Mouse (Mus musculus): ENCODE measurements around the gene Itga9. TPM values are rescaled to one million over a fixed set of nuclear protein-coding genes. Genes with fewer than 3 reads are reported as not detected.

Itga9 gene
- polyA plus RNA-seq, 1 experiment from 2014 or later: 8.3 TPM

- H3K4me2 ChIP-seq: no peak overlapping the region
- ATAC-seq (replicated peaks; ENCODE audit: insufficient number of reproducible peaks, low FRiP score, low TSS enrichment): no peak
- H3K4me1 ChIP-seq (ENCODE audit: control insufficient read depth, insufficient read depth, low read length): no peaks in the 10 kb centered on the region
- no peaks in the 10 kb centered on the region for H3K36me3 ChIP-seq (ENCODE audit: control insufficient read depth, insufficient read depth, low read length)
- no peaks in the 10 kb centered on the region for H3K9me3 ChIP-seq (replicated peaks; ENCODE audit: control insufficient read depth, low read length)
- 78% methylated on average over 3 of the region's 3 CpGs for WGBS (ENCODE audit: insufficient replicate concordance)
- no peak overlapping the region for H3K4me3 ChIP-seq (ENCODE audit: low read depth, low read length)
- H3K9ac ChIP-seq (ENCODE audit: low read depth, low read length): no peak overlapping the region
- H3K27me3 ChIP-seq (ENCODE audit: control insufficient read depth, insufficient read depth, low read length): peaks cover 22% of the 10 kb centered on the region
- no peak overlapping the region for H3K27ac ChIP-seq (ENCODE audit: low read depth, low read length)
These were observed 240.3 kb downstream of the Itga9 start for GRCm38 (mm10) chr9:118846766-118847165.

DNA sequence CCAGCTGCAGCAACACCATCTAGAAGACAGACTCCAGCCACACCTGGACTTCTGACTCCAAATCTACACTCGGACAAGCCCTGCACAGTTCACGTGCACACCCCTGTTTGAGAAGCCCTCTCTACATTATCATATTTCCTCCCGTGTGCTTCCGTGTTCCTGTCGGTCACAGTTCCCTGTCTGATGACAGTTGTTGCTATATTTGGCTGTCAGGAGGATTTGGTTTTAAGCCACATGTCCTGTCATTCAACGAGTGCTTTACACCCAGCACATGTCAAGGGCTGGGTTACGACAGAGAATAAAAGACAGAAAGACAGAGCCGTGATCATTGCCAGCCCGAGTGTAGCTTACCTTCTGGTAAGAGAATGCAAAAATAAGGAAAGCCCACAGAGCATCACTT, 250.2 kb downstream of the Itga9 start:
- Histone ChIP-seq H3K9ac (ENCODE audit: low read depth, low read length) (no peak overlapping the region), H3K27ac (ENCODE audit: low read depth, low read length) (peak overlapping the region; percentile 13; the same call in 1 of the 2 replicates), H3K9me3 (replicated peaks; ENCODE audit: control insufficient read depth, low read length) (no peaks in the 10 kb centered on the region), H3K36me3 (ENCODE audit: control insufficient read depth, insufficient read depth, low read length) (0 out of 2 replicates have a peak, but pooled peaks cover 2% of the 10 kb centered on the region), H3K4me3 (ENCODE audit: low read depth, low read length) (no peak overlapping the region), H3K4me2 (no peak overlapping the region; the same call in 1 of the 2 replicates), H3K27me3 (ENCODE audit: control insufficient read depth, insufficient read depth, low read length) (0 out of 2 replicates have a peak, but pooled peaks cover 3% of the 10 kb centered on the region), H3K4me1 (ENCODE audit: control insufficient read depth, insufficient read depth, low read length) (peaks cover 16% of the 10 kb centered on the region)
- 41% methylated on average over 9 of the region's 9 CpGs for WGBS (ENCODE audit: insufficient replicate concordance)
- ATAC-seq (replicated peaks; ENCODE audit: insufficient number of reproducible peaks, low FRiP score, low TSS enrichment): no peak; the same call in 1 of the 2 replicates

DNA sequence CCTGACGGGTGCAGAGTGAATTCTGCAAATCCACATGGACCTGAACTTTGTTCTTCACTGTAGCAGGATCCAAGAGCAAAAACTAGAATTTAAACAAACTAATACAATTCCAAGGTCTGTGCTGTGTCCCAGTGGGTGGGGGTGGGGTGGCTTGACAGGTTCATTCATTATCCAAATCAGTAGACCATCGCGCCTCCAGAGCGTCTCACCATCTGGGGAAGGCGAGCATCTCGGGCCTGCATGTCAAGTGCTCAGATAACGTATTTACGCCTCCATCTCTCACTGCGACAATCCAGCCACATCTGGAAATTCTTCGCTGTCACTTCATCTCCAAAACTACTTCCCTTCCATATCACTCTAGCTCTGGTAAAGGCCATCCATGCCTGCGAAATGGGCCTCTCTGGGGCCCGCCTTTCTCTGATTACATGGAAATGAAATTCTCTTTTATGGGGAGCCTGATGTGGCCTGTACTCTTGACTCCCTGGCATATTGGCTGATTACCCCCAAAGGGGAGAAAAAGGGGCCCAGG, 254.2 kb downstream of the Itga9 start:
- WGBS (ENCODE audit: insufficient replicate concordance): 27% methylated on average over 12 of the region's 12 CpGs
- 0 out of 2 replicates have a peak, but pooled peaks cover 3% of the 10 kb centered on the region for H3K27me3 ChIP-seq (ENCODE audit: control insufficient read depth, insufficient read depth, low read length)
- H3K36me3 ChIP-seq (ENCODE audit: control insufficient read depth, insufficient read depth, low read length): 0 out of 2 replicates have a peak, but pooled peaks cover 2% of the 10 kb centered on the region
- no peak overlapping the region for H3K27ac ChIP-seq (ENCODE audit: low read depth, low read length)
- peaks cover 34% of the 10 kb centered on the region for H3K4me1 ChIP-seq (ENCODE audit: control insufficient read depth, insufficient read depth, low read length)
- no peak overlapping the region; the same call in 1 of the 2 replicates for H3K9ac ChIP-seq (ENCODE audit: low read depth, low read length)
- no peak for ATAC-seq (replicated peaks; ENCODE audit: insufficient number of reproducible peaks, low FRiP score, low TSS enrichment)
- H3K4me3 ChIP-seq (ENCODE audit: low read depth, low read length): no peak overlapping the region
- H3K9me3 ChIP-seq (replicated peaks; ENCODE audit: control insufficient read depth, low read length): no peaks in the 10 kb centered on the region
- H3K4me2 ChIP-seq: no peak overlapping the region

- Histone ChIP-seq H3K27ac (ENCODE audit: low read depth, low read length) (no peak overlapping the region), H3K4me1 (ENCODE audit: control insufficient read depth, insufficient read depth, low read length) (peaks cover 37% of the 10 kb centered on the region), H3K4me2 (no peak overlapping the region), H3K9ac (ENCODE audit: low read depth, low read length) (no peak overlapping the region), H3K36me3 (ENCODE audit: control insufficient read depth, insufficient read depth, low read length) (0 out of 2 replicates have a peak, but pooled peaks cover 2% of the 10 kb centered on the region), H3K9me3 (replicated peaks; ENCODE audit: control insufficient read depth, low read length) (no peaks in the 10 kb centered on the region), H3K27me3 (ENCODE audit: control insufficient read depth, insufficient read depth, low read length) (0 out of 2 replicates have a peak, but pooled peaks cover 3% of the 10 kb centered on the region), H3K4me3 (ENCODE audit: low read depth, low read length) (no peak overlapping the region)
- WGBS (ENCODE audit: insufficient replicate concordance): 69% methylated on average over 12 of the region's 12 CpGs
- no peak for ATAC-seq (replicated peaks; ENCODE audit: insufficient number of reproducible peaks, low FRiP score, low TSS enrichment)
These were observed 255.7 kb downstream of the Itga9 start for GRCm38 (mm10) chr9:118862214-118862613.

DNA sequence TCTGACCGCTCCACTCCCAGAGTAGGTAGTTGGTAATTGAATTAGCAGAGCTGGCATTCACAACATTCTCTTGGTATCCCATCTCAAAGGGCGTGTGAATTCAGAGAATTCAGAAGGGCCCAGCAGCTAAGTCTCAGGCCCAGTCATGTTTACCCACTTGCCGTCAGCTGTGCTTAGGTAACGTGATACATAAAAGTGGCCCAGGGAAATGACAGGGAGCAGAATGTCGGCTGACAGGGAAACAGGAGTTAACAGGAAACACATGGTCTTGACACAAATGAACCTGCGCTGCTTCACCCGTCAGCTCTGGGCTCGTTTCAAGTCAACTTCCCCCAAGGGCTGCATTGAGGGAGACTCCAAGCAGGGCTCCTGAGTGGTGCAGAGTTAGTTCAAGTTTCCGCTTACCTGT, 256.4 kb downstream of the Itga9 start:
- WGBS (ENCODE audit: insufficient replicate concordance): 28% methylated on average over 9 of the region's 9 CpGs
- H3K4me2 ChIP-seq: no peak overlapping the region

GRCm38 (mm10) chr9:118863528-118863927, 257.0 kb downstream of the Itga9 start:
- no peak overlapping the region for H3K9ac ChIP-seq (ENCODE audit: low read depth, low read length)
- H3K9me3 ChIP-seq (replicated peaks; ENCODE audit: control insufficient read depth, low read length): no peaks in the 10 kb centered on the region
- no peak for ATAC-seq (replicated peaks; ENCODE audit: insufficient number of reproducible peaks, low FRiP score, low TSS enrichment)
- H3K4me2 ChIP-seq: no peak overlapping the region
- H3K4me1 ChIP-seq (ENCODE audit: control insufficient read depth, insufficient read depth, low read length): peaks cover 37% of the 10 kb centered on the region
- H3K27me3 ChIP-seq (ENCODE audit: control insufficient read depth, insufficient read depth, low read length): 0 out of 2 replicates have a peak, but pooled peaks cover 6% of the 10 kb centered on the region
- H3K4me3 ChIP-seq (ENCODE audit: low read depth, low read length): no peak overlapping the region
- no peaks in the 10 kb centered on the region for H3K36me3 ChIP-seq (ENCODE audit: control insufficient read depth, insufficient read depth, low read length)
- no peak overlapping the region for H3K27ac ChIP-seq (ENCODE audit: low read depth, low read length)
- 90% methylated on average over 8 of the region's 8 CpGs for WGBS (ENCODE audit: insufficient replicate concordance)

More for the DNA sequence above, 256.4 kb downstream of the Itga9 start:
- Histone ChIP-seq H3K27me3 (ENCODE audit: control insufficient read depth, insufficient read depth, low read length) (0 out of 2 replicates have a peak, but pooled peaks cover 3% of the 10 kb centered on the region), H3K4me1 (ENCODE audit: control insufficient read depth, insufficient read depth, low read length) (peaks cover 37% of the 10 kb centered on the region), H3K9ac (ENCODE audit: low read depth, low read length) (no peak overlapping the region), H3K27ac (ENCODE audit: low read depth, low read length) (peak overlapping the region; percentile 54), H3K4me3 (ENCODE audit: low read depth, low read length) (no peak overlapping the region), H3K36me3 (ENCODE audit: control insufficient read depth, insufficient read depth, low read length) (0 out of 2 replicates have a peak, but pooled peaks cover 2% of the 10 kb centered on the region), H3K9me3 (replicated peaks; ENCODE audit: control insufficient read depth, low read length) (no peaks in the 10 kb centered on the region)
- no peak for ATAC-seq (replicated peaks; ENCODE audit: insufficient number of reproducible peaks, low FRiP score, low TSS enrichment)

DNA sequence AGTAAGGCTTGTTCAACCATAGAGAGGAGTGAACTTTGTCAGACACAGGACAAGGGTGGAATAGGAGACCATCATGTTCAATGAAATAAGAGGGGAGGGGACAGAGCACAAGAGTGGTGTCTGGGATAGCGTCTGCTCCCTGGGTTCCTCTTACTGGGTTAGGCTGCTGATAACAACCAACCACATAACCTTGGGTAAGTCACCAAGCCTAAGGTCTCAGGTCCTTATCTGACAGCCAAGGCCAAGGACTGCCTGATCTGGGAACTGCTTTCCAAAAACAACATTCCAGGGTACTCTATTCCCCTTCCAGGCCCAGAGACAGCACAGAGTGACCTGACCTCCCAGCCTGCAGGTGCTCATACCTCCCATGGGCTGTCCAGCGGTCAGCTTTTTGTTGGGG, 260.5 kb downstream of the Itga9 start:
- WGBS (ENCODE audit: insufficient replicate concordance): 64% methylated on average over 2 of the region's 2 CpGs
- Histone ChIP-seq H3K27me3 (ENCODE audit: control insufficient read depth, insufficient read depth, low read length) (peaks cover 5% of the 10 kb centered on the region; the same call in 1 of the 2 replicates), H3K36me3 (ENCODE audit: control insufficient read depth, insufficient read depth, low read length) (no peaks in the 10 kb centered on the region; the same call in 1 of the 2 replicates), H3K4me2 (no peak overlapping the region), H3K9me3 (replicated peaks; ENCODE audit: control insufficient read depth, low read length) (no peaks in the 10 kb centered on the region), H3K4me3 (ENCODE audit: low read depth, low read length) (no peak overlapping the region), H3K9ac (ENCODE audit: low read depth, low read length) (no peak overlapping the region), H3K4me1 (ENCODE audit: control insufficient read depth, insufficient read depth, low read length) (peaks cover 19% of the 10 kb centered on the region), H3K27ac (ENCODE audit: low read depth, low read length) (no peak overlapping the region)
- no peak for ATAC-seq (replicated peaks; ENCODE audit: insufficient number of reproducible peaks, low FRiP score, low TSS enrichment)

GRCm38 (mm10) chr9:118867851-118868250, 261.4 kb downstream of the Itga9 start:
- Histone ChIP-seq H3K4me3 (ENCODE audit: low read depth, low read length) (no peak overlapping the region), H3K27ac (ENCODE audit: low read depth, low read length) (no peak overlapping the region), H3K4me2 (no peak overlapping the region), H3K27me3 (ENCODE audit: control insufficient read depth, insufficient read depth, low read length) (peaks cover 5% of the 10 kb centered on the region; the same call in 1 of the 2 replicates), H3K9ac (ENCODE audit: low read depth, low read length) (no peak overlapping the region), H3K9me3 (replicated peaks; ENCODE audit: control insufficient read depth, low read length) (no peaks in the 10 kb centered on the region), H3K4me1 (ENCODE audit: control insufficient read depth, insufficient read depth, low read length) (peaks cover 10% of the 10 kb centered on the region; the same call in 1 of the 2 replicates), H3K36me3 (ENCODE audit: control insufficient read depth, insufficient read depth, low read length) (no peaks in the 10 kb centered on the region; the same call in 1 of the 2 replicates)
- 81% methylated on average over 8 of the region's 8 CpGs for WGBS (ENCODE audit: insufficient replicate concordance)
- no peak for ATAC-seq (replicated peaks; ENCODE audit: insufficient number of reproducible peaks, low FRiP score, low TSS enrichment)
